Mouse (Mus musculus): ENCODE data around the gene Mta3.

The Mta3 gene

DNA sequence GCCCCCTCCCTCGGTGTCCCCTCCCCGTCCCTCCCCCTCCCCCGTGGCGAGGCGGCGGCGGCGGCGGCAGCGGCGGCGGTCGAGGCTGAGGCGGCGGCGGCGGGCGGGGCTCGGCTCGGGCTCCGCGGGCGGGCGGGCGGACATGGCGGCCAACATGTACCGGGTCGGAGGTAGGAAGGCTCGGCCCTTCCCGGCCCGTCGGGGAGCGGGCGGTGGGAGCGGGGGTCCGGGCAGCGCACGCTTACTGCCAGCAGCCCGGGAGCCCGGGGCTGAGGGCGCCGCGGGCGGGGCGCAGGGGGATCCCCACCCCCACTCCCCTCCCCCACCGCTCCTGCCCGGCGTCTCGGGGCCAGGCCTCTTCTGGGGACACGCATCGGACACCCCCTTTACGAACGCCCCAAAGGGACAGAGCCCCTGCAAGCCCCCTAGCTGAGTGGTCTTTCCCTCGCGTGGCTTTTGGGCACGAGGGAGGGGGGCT is at the start of gene Mta3:
Mta3 (plus strand) TSS at position 48 of the 478 bp plus-strand sequence.
- DNase-seq (ENCODE audit: low spot score in 2 of 2), result peak; percentile 54 to 71

GRCm38 (mm10) chr17:83657375-83657774 is 48.6 kb upstream of the Mta3 start:
- DNase-seq (ENCODE audit: low spot score in 2 of 2), result no peak

DNA sequence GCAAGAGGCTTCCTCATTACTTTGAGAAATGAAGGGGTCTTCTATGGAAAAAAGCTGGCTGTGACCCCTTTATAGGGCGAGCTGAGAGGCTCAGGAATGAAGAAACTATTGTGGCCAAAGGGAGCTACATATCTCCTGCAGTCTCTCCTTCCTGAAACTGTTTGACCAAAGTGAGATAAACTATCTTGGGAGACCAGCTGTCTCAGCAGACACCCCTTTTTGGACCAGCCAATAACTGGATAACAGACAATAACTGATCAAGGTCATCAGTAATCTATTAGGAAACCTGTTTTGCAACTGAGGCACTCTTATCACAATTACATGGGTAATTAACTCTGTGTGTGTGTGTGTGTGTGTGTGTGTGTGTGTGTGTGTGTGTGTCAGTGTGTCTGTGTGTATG is 47.0 kb upstream of the Mta3 start:
- DNase-seq (ENCODE audit: low spot score in 2 of 2), result no peak

DNA sequence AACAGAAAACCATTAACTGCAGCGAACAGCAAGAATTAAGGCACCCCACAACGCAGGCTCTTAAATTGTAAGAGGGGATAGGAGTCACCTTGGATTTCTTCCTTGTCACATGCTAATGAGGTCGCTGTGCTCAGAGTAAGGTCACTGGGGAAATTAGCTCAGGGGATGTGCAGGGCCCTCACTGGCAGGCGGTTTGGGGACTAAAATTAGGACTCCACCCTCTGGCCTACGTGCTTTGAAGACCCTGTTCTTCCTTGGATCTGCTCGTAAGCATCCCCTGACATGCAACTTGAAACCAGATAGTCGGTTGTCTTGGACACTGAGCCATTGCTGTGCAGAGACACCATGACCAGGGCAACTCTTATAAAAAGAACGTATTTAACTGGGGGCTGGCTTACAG is 41.2 kb upstream of the Mta3 start:
- DNase-seq (ENCODE audit: low spot score in 2 of 2), result no peak

GRCm38 (mm10) chr17:83666597-83667287 is 39.2 kb upstream of the Mta3 start:
- no peak for DNase-seq (ENCODE audit: low spot score in 2 of 2)

- DNase-seq (ENCODE audit: low spot score in 2 of 2), result no peak
Observed at GRCm38 (mm10) chr17:83667934-83668690, 37.9 kb upstream of the Mta3 start.

DNA sequence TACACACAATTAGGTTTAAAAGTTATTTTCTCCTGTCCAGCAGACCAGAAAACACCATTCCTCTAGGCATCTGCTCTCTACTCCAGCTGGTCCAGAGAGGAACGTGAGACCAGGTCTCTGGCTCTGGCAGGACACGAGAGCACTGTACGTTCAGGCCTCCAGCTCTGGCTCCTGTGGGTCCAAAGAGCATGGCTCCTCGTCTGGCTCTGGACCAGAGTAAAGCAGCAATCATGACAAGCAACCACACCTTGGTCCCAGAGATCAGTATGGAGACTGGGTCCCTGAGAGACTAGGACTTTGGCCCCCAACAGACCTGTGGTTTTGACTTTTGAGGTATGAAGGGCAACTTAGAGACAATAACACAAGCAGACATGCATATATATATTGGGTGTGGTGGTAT is 33.3 kb upstream of the Mta3 start:
- no peak for DNase-seq (ENCODE audit: low spot score in 2 of 2)

GRCm38 (mm10) chr17:83677370-83677769 is 28.6 kb upstream of the Mta3 start:
- DNase-seq (ENCODE audit: low spot score in 2 of 2), result no peak

GRCm38 (mm10) chr17:83681977-83682376 is 24.0 kb upstream of the Mta3 start:
- DNase-seq (ENCODE audit: low spot score in 2 of 2), result no peak

GRCm38 (mm10) chr17:83684475-83684874 is 21.5 kb upstream of the Mta3 start:
- DNase-seq (ENCODE audit: low spot score in 2 of 2), result no peak

DNA sequence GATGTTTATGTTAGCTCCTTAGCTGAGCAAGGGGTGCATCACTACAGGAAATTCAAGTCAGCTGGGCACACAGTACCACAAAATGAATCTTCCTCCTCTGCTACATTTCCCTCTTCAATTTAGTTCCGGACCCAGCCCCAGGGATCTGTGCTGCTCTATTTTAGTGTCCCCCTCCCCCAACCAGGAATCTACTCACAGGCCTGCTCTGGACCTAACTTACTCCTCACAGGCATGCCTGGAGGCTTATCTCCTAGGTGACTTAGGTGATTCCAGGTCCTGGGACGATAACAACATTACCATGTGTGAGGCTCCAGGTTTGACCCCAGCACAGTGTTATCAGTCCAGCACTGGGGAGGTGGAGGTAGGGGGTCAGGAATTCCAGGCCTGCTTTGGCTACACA is 15.5 kb upstream of the Mta3 start:
- no peak for DNase-seq (ENCODE audit: low spot score in 2 of 2)

DNA sequence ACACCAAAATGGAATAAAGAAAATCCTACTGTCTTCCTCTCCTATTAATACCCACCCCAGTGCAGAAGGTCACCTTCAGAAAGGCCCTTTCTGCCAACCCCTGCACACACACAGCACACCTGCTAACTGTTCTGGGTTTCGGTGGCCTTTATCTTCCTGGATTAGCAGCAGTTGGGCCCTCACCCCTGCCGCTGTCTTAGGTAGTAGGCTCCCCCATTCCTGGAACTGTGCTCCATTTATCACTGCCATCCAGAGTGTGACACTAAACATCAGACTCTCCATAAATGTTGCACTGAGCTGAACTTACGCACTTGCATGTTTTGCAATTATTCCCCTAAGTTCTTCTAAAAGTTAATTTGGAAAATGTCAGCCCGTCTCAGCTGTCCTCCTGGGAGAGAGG is 14.6 kb upstream of the Mta3 start:
- DNase-seq (ENCODE audit: low spot score in 2 of 2), result no peak

DNA sequence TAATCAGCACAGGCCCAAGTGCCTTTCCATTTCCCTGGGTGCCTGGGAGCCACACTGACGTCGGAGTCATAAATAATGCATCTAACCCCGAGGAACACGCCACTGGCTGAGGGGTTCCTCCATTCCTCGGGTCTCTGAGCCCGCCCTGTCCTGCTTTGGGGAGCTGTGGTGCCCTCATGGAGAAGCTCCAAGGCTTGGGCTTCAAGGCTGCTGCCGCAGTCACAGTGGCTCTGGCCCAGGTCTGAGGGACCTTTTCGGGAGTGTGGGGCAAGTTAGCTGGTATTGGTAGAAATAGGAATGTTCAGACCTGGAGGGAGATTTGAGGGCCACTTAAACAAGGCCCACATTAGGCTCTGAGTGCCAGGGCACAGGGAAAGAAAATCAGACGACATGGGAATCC is 12.0 kb upstream of the Mta3 start:
- no peak for DNase-seq (ENCODE audit: low spot score in 2 of 2)

DNA sequence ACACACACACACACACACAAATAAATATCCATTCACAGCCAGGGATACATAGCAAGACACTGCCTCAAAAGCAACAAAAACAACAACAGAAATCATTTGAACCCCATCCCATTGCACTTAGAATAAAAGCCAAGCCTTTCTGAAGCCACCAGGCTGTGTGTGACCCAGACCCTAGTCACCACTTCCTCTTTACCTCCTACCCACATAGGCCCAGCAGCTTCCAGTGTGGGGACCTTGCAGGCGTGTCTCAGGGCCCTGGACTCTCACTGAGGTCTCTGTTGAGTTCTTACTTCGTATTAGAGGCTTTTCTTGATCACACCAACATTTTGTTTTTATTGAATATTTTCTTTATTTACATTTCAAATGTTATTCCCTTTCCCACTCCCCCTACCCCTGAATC is 10.2 kb upstream of the Mta3 start:
- DNase-seq (ENCODE audit: low spot score in 2 of 2), result peak; percentile 52 to 64

GRCm38 (mm10) chr17:83699062-83699724 is 6.8 kb upstream of the Mta3 start:
- no peak for DNase-seq (ENCODE audit: low spot score in 2 of 2)

DNA sequence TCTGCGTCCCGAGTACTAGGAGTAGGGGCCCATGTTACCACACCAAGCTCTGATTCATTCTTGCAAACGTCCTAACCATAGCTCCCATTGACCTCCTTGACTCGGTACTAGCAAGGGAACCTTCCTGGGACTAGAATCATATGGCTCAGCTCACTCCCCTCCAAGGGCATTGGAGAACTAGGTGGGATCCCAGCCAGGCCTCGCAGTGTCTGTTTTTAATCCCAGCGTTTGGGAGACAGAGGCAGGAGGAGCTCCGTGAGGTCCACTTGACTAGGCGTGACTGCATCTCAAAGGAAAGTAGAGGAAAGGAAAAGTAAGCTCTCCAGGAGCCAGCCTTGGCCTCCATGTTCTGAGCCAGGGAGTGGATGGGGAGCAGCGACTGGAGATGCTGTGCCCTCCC is 5.8 kb upstream of the Mta3 start:
- no peak for DNase-seq (ENCODE audit: low spot score in 2 of 2)

- DNase-seq (ENCODE audit: low spot score in 2 of 2), result no peak
Observed at GRCm38 (mm10) chr17:83704469-83704868, 1.5 kb upstream of the Mta3 start.

- DNase-seq (ENCODE audit: low spot score in 2 of 2), result peak; percentile 83
Observed at GRCm38 (mm10) chr17:83705352-83706115, 429 bp upstream of the Mta3 start.

GRCm38 (mm10) chr17:83706594-83707126 is 697 bp downstream of the Mta3 start:
- DNase-seq (ENCODE audit: low spot score in 2 of 2), result peak; percentile 5 to 23

- peak; percentile 33 to 55 for DNase-seq (ENCODE audit: low spot score in 2 of 2)
Observed at GRCm38 (mm10) chr17:83707372-83707771, 1.4 kb downstream of the Mta3 start.

- DNase-seq (ENCODE audit: low spot score in 2 of 2), result peak; percentile 46 to 67
Observed at GRCm38 (mm10) chr17:83707846-83708245, 1.9 kb downstream of the Mta3 start.

DNA sequence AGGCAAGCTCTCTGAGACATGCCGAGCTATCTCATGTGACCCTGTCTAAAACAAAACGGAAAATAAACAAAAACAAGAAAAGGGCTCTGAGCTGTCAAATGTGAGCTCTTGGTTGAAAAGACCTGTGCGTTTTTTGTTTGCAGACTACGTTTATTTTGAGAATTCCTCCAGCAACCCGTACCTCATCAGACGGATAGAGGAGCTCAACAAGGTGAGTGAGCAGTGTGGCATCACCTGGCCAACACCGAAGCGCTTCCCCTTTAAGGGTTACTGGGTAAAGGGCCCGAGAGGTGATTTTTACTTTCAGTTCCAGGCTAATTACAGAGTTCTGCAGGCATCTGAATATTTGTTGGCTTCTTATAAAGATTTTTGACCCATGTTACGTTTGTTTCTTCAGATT is 2.3 kb downstream of the Mta3 start:
- DNase-seq (ENCODE audit: low spot score in 2 of 2), result peak in 1 of 2 experiments; percentile 38
